Mouse (Mus musculus): ENCODE data around the gene Arid1b. TPM values are rescaled to one million over a fixed set of nuclear protein-coding genes. Genes with fewer than 3 reads are reported as not detected.
A peak's percentile ranks its signal among the peaks of the same experiment; 100 is the strongest.

The Arid1b gene
- total and polyA plus RNA-seq, 2 experiments: 9.7 to 11.7 TPM

DNA sequence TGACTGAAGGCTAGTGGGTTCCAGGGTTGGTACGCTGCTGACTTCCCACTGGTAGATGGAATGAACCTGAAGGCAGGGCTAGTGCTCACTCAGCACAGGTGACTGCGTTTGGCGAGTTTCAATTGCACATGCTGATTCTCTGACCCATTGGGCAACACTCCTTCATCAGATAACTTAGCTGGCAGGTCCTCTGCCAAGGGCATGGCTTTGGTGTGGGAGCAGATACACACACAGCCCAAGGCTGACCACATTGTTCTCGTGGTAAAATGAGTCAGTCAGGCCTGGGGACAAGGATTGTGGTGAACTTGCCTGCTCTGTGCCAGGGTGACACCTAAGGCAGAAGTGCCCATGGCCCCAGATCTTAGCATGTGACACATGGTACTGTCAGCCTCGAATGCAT lies 100.5 kb downstream of the Arid1b start:
- DNase-seq (ENCODE audit: extremely low read depth, low read depth, low spot score): peak; percentile 99
- H3K4me3 ChIP-seq (ENCODE audit: insufficient read depth, low read depth, low read length): no peak overlapping the region
- H3K27ac ChIP-seq (replicated peaks; ENCODE audit: insufficient read depth, low read depth, low read length): peak overlapping the region; percentile 23
- H3K4me1 ChIP-seq (ENCODE audit: control insufficient read depth, insufficient read depth, low read length): peaks cover 20% of the 10 kb centered on the region
- H3K27me3 ChIP-seq (ENCODE audit: control insufficient read depth, insufficient read depth, low read length): no peaks in the 10 kb centered on the region
- TF ChIP-seq CTCF (IDR thresholded peaks at IDR 0.05; ENCODE audit: low read depth, low read length): no peak
- no peak for TF ChIP-seq POLR2A (IDR thresholded peaks at IDR 0.05; ENCODE audit: extremely low read depth, insufficient read depth, low read length)
- H3K9ac ChIP-seq (ENCODE audit: low read depth, low read length): no peak overlapping the region
- 19% methylated on average over 5 of the region's 5 CpGs for WGBS
- peaks cover 52% of the 10 kb centered on the region for H3K79me2 ChIP-seq (ENCODE audit: control insufficient read depth, insufficient read depth, low read length)
- no peaks in the 10 kb centered on the region for H3K36me3 ChIP-seq (ENCODE audit: control insufficient read depth, insufficient read depth, low read length)

DNA sequence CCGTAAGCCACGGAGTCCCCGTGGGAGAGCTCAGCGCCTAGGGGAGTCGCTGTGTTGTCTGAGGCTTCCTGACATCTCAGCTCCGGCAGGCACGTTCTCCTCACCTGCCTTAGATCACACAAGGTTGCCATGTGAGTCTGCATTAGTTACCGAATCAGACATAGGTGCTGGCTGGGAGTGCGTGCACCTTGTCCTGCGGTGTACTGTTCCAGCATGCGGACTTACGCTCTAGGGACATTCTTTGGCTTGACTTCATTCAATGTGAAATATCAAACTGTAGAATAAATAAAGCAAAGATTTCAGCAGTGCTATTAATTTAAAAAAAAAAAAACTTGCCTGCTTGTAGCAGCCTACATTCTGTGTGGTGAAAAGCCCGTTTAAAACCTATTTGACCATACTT lies 101.6 kb downstream of the Arid1b start:
- no peaks in the 10 kb centered on the region for H3K27me3 ChIP-seq (ENCODE audit: control insufficient read depth, insufficient read depth, low read length)
- H3K4me3 ChIP-seq (ENCODE audit: insufficient read depth, low read depth, low read length): no peak overlapping the region
- no peak overlapping the region for H3K9ac ChIP-seq (ENCODE audit: low read depth, low read length)
- no peak for TF ChIP-seq POLR2A (IDR thresholded peaks at IDR 0.05; ENCODE audit: extremely low read depth, insufficient read depth, low read length)
- TF ChIP-seq CTCF (IDR thresholded peaks at IDR 0.05; ENCODE audit: low read depth, low read length): no peak
- 64% methylated on average over 13 of the region's 13 CpGs for WGBS
- peak; percentile 92 for DNase-seq (ENCODE audit: extremely low read depth, low read depth, low spot score)
- H3K79me2 ChIP-seq (ENCODE audit: control insufficient read depth, insufficient read depth, low read length): peaks cover 53% of the 10 kb centered on the region
- peaks cover 17% of the 10 kb centered on the region for H3K4me1 ChIP-seq (ENCODE audit: control insufficient read depth, insufficient read depth, low read length)
- H3K36me3 ChIP-seq (ENCODE audit: control insufficient read depth, insufficient read depth, low read length): no peaks in the 10 kb centered on the region
- H3K27ac ChIP-seq (replicated peaks; ENCODE audit: insufficient read depth, low read depth, low read length): peak overlapping the region; percentile 30

DNA sequence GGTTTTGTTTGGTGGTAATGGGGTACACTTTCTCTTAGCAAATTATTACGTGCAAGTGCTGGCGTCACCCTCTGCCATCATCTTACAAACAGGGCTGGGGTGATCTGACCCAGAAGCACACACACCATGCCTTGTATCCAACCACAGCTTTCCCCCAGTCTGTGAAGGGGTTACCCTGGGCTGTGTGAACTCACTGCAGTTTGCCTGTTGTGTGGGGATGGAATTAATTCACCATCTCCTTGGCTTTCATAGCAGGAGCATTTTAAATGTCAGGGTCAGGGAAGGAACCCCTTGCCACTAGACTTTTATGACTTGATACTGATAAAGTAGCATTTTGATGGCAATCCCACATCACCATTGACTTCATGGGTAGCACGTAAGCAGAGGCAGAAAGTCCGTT lies 102.9 kb downstream of the Arid1b start:
- no peaks in the 10 kb centered on the region for H3K36me3 ChIP-seq (ENCODE audit: control insufficient read depth, insufficient read depth, low read length)
- H3K4me1 ChIP-seq (ENCODE audit: control insufficient read depth, insufficient read depth, low read length): peaks cover 17% of the 10 kb centered on the region
- DNase-seq (ENCODE audit: extremely low read depth, low read depth, low spot score): no peak
- 97% methylated on average over 4 of the region's 4 CpGs for WGBS
- peaks cover 53% of the 10 kb centered on the region for H3K79me2 ChIP-seq (ENCODE audit: control insufficient read depth, insufficient read depth, low read length)
- no peaks in the 10 kb centered on the region for H3K27me3 ChIP-seq (ENCODE audit: control insufficient read depth, insufficient read depth, low read length)
- H3K27ac ChIP-seq (replicated peaks; ENCODE audit: insufficient read depth, low read depth, low read length): no peak overlapping the region
- H3K9ac ChIP-seq (ENCODE audit: low read depth, low read length): no peak overlapping the region
- H3K4me3 ChIP-seq (ENCODE audit: insufficient read depth, low read depth, low read length): no peak overlapping the region
- TF ChIP-seq POLR2A (IDR thresholded peaks at IDR 0.05; ENCODE audit: extremely low read depth, insufficient read depth, low read length) (no peak), CTCF (IDR thresholded peaks at IDR 0.05; ENCODE audit: low read depth, low read length) (no peak)

DNA sequence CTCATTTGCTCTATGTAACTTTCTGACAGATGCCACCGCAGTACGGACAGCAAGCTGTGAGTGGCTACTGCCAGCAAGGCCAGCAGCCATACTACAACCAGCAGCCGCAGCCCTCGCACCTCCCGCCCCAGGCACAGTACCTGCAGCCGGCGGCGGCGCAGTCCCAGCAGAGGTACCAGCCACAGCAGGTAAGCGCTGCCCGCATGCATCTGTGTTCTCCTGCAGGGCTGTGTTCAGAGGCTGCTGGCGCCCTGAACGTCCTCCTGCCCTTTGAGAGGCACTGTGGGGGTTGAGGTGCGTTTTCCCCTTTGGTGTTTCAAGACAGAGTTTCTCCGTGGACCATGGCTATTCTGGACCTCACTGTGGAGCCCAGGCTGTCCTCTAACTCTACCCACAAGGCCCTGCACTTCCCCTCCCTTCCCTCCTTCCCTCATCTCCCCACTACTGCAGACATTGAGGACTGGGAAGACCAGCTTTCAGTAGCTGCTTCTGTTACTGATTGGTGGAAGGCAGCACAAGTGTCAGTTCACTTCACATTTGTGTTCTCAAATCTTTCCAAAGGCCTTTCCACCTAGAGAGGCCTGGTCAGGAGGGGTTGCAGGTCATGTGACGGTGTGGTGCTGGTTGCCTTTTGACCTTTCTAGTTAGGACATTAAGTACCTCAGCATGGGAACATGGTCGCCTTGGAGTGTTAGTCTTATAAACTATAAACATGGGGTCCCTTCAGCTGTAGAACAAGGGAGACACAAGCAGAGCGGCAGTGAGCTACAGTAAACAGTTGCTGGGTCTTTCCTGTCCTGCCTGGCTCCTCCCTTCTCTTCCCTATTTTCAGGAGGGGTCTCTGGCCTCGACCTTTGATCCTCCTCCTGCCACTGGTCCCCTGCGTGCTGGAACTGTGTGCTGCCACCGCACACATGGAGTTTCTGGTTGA lies 103.7 kb downstream of the Arid1b start:
- Histone ChIP-seq H3K9ac (ENCODE audit: low read depth, low read length) (no peak overlapping the region), H3K79me2 (ENCODE audit: control insufficient read depth, insufficient read depth, low read length) (peaks cover 46% of the 10 kb centered on the region), H3K27ac (replicated peaks; ENCODE audit: insufficient read depth, low read depth, low read length) (no peak overlapping the region), H3K36me3 (ENCODE audit: control insufficient read depth, insufficient read depth, low read length) (no peaks in the 10 kb centered on the region), H3K27me3 (ENCODE audit: control insufficient read depth, insufficient read depth, low read length) (no peaks in the 10 kb centered on the region), H3K4me3 (ENCODE audit: insufficient read depth, low read depth, low read length) (no peak overlapping the region), H3K4me1 (ENCODE audit: control insufficient read depth, insufficient read depth, low read length) (peaks cover 17% of the 10 kb centered on the region)
- WGBS: 76% methylated on average over 21 of the region's 21 CpGs
- TF ChIP-seq CTCF (IDR thresholded peaks at IDR 0.05; ENCODE audit: low read depth, low read length) (no peak), POLR2A (IDR thresholded peaks at IDR 0.05; ENCODE audit: extremely low read depth, insufficient read depth, low read length) (no peak)
- DNase-seq (ENCODE audit: extremely low read depth, low read depth, low spot score): peak; percentile 56

DNA sequence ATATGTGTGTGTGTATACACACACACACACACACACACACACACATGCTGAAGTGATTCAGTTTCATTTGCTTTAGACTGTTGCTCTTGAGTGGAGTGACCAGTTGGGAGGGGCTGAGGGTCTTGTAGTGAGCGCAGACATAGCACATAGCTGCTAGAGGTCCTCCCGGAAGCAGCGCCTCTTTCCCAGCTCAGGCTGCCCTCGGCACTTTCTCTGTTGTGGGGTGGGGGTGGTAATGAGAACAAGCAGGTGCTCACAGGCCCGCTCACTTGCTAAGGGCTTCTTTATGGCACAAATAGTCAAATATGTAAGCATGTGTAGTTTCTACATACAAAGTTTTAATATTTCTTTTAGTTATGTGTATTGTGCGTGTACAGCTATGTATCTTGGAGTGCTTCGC lies 104.6 kb downstream of the Arid1b start:
- Histone ChIP-seq H3K79me2 (ENCODE audit: control insufficient read depth, insufficient read depth, low read length) (peaks cover 44% of the 10 kb centered on the region), H3K27me3 (ENCODE audit: control insufficient read depth, insufficient read depth, low read length) (no peaks in the 10 kb centered on the region), H3K36me3 (ENCODE audit: control insufficient read depth, insufficient read depth, low read length) (no peaks in the 10 kb centered on the region), H3K4me3 (ENCODE audit: insufficient read depth, low read depth, low read length) (no peak overlapping the region), H3K27ac (replicated peaks; ENCODE audit: insufficient read depth, low read depth, low read length) (no peak overlapping the region), H3K4me1 (ENCODE audit: control insufficient read depth, insufficient read depth, low read length) (peaks cover 17% of the 10 kb centered on the region), H3K9ac (ENCODE audit: low read depth, low read length) (no peak overlapping the region)
- WGBS: 86% methylated on average over 7 of the region's 7 CpGs
- TF ChIP-seq POLR2A (IDR thresholded peaks at IDR 0.05; ENCODE audit: extremely low read depth, insufficient read depth, low read length) (no peak), CTCF (IDR thresholded peaks at IDR 0.05; ENCODE audit: low read depth, low read length) (no peak)
- no peak for DNase-seq (ENCODE audit: extremely low read depth, low read depth, low spot score)

DNA sequence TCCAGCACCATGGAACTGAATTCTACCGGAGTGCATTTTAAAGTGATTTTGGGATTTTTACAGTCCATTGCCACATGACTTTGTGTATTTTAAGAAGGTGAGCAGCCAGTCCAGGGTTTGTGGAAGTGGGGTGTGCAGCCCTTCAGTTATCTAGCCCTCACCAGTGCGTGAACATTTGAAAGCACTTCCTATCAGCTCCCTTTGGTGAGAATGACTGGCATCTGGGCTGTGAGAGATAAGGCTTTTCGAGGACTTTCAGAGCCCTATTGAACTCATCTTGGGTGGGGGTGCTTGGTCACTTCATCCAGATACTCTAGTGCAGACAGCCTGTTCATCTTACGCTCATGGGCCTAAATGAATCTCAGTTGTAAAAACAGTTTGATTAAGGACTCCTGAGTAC lies 105.1 kb downstream of the Arid1b start:
- WGBS: 67% methylated on average over 4 of the region's 4 CpGs

More for the DNA sequence above, 105.1 kb downstream of the Arid1b start:
- H3K4me1 ChIP-seq (ENCODE audit: control insufficient read depth, insufficient read depth, low read length): peaks cover 17% of the 10 kb centered on the region
- no peaks in the 10 kb centered on the region for H3K27me3 ChIP-seq (ENCODE audit: control insufficient read depth, insufficient read depth, low read length)
- no peak overlapping the region for H3K4me3 ChIP-seq (ENCODE audit: insufficient read depth, low read depth, low read length)
- H3K79me2 ChIP-seq (ENCODE audit: control insufficient read depth, insufficient read depth, low read length): peaks cover 46% of the 10 kb centered on the region
- H3K9ac ChIP-seq (ENCODE audit: low read depth, low read length): no peak overlapping the region
- TF ChIP-seq POLR2A (IDR thresholded peaks at IDR 0.05; ENCODE audit: extremely low read depth, insufficient read depth, low read length) (no peak), CTCF (IDR thresholded peaks at IDR 0.05; ENCODE audit: low read depth, low read length) (no peak)
- no peak for DNase-seq (ENCODE audit: extremely low read depth, low read depth, low spot score)
- no peaks in the 10 kb centered on the region for H3K36me3 ChIP-seq (ENCODE audit: control insufficient read depth, insufficient read depth, low read length)
- H3K27ac ChIP-seq (replicated peaks; ENCODE audit: insufficient read depth, low read depth, low read length): no peak overlapping the region
